Mouse (Mus musculus) megakaryocyte, adult 5-6 weeks (primary cell): ENCODE measurements around the gene Sptbn1. TPM values are rescaled to one million over a fixed set of nuclear protein-coding genes. Genes with fewer than 3 reads are reported as not detected.
"Not testable (repeated sequence)": the region's sequence is repeated elsewhere in the genome, so short reads cannot be mapped to it uniquely, and the experiment has no call there.

ENCODE experiments used
- ATAC-seq: 2 replicates; pipeline ENCODE4 v1.8.0; 2016; ENCODE audit warnings: mild to moderate bottlenecking, inconsistent platforms; ENCODE audit not compliant: poor library complexity, severe bottlenecking
- total RNA-seq, 2 experiments: library from RNA; stranded (forward) in 1 of 2; stranded (reverse) in 1 of 2; fragments of 153-499, 151-499 nt in 1 of 2; fragments of 221-1000, 200-1000 nt in 1 of 2; gene quantifications; 2 replicates each; pipeline versions ENCODE4 v1.2.3 to v1.2.4; 2015 to 2017

Gene Sptbn1
- total RNA-seq, 2 experiments from 2014 or later, result 85.0 to 119 TPM

- no peak for ATAC-seq
These were observed 10.9 kb downstream of the Sptbn1 start for GRCm38 (mm10) chr11:30257085-30257484.

DNA sequence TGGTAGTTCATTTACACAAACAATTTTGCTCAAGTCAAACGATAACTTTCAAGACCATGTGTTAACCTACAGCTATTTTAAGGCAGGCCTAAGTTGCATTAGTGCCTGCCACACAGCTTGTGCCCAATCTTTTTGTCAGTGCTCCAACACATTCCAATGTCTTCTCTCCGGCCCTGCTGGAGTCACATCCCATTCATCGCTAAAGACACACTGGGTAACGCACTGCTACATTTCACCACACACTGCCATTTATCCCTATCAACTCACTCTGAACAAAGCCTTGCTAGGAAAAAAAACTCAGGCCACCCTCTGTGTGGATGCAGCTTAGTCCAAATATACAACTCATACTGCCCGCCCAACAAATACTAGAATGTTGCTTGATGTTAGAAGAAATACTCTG lies 11.5 kb downstream of the Sptbn1 start:
- no peak for ATAC-seq

DNA sequence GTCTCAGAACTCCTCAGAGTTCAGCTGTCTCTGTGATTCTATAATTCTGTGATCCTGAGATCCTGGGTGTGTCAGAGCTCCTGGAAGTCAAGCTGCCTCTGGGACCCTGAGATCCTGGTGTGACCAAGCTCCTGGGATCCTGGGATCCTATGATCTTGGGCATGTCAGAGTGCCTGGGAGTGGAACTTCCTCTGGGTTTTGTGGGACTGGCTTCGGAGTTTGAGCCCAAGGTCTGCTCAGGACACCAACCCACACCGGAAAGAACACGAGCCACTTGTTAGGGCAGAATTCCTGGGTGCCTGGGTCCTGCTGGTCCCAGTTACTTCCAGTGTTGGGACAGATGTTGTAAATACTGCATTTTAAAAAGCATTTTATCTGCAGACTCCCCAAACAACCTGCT lies 12.8 kb downstream of the Sptbn1 start:
- ATAC-seq, result not testable (repeated sequence)

DNA sequence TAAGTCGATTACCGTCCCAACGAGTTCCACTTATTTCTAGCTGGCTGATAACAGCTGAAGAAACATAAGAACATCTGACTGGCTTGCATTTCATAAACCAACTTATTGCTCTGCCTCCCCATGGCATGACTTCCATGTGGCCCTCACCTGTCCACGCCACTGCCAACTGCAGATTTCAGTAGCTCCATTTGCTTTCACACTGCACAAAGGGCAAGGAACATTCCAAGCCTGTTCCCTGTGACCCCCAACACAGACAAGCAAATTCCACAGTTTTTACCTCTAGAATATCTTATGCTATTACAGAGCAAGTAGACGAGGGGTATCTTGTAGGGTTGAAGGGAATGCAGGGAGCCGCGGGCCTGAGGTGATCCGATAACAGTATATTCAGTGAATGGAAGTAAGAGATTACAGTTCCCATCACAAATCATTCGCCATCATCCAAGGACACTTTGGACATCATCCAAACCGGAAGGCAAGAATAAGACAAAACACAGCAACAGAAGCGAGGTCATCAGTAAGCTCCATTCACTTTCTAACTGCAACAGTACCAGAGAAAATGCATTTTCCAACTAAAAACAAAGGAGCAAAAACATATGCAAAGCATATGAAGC lies 16.6 kb downstream of the Sptbn1 start:
- no peak for ATAC-seq

GRCm38 (mm10) chr11:30249452-30250016 lies 18.4 kb downstream of the Sptbn1 start:
- ATAC-seq, result no peak

DNA sequence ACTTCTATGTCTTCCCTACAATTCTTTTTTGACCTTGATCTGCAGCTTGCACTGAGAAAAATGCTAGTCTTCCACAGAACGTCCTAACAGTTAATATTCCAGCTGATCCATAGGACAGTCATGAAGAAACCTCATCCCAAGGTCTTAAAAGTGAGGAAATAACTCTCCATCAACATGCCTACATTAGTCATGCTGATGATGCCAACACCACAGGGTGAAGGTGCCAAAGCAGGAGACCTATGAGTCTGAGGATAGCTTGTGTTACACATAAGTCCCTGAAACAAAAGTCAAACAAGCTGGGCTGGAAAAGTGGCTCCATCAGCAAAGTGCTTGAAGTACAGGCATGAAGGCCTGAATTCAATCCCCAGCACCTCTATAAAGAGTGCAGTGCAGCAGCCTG lies 20.9 kb downstream of the Sptbn1 start:
- no peak for ATAC-seq

DNA sequence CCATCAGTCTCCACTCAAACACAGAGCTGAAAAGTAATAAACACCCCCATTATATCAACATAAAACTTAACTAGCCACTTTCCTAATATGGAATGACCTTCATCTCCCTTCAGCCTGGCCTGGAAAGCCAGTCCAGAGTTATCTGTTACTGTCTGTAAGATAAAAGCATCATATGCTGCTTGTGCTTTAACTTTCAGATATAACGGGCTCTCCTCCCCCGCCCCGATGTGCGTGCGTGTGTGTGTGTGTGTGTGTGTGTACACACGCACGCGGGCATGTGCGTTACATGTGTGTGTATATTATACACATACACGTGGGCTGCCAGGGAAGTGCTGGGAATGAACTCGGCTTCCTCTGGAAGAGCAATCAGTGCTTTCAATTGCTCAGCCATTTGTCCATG lies 21.8 kb downstream of the Sptbn1 start:
- ATAC-seq, result no peak

GRCm38 (mm10) chr11:30244172-30244571 lies 23.8 kb downstream of the Sptbn1 start:
- ATAC-seq, result no peak

DNA sequence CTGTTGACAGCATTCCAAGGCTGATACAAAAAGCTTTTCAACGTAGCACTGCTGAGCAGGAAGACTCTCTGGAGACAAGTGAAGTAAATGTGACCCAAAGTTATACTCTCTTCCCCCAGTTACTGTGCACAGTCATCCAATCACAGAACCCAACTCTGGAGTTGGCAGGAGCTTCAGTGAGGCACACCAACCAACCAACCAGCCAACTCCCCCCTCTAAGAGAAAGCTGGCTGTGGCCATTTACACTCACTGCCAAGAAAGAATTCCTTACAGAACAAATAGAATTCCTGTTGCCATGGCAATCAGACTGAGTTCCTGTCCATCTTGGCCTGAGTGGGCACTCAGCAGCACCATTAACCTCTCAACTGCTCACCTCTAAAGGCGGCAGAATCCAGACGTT lies 24.4 kb downstream of the Sptbn1 start:
- no peak for ATAC-seq

GRCm38 (mm10) chr11:30240861-30241260 lies 27.1 kb downstream of the Sptbn1 start:
- ATAC-seq, result no peak

GRCm38 (mm10) chr11:30237960-30238359 lies 30.0 kb downstream of the Sptbn1 start:
- no peak for ATAC-seq

DNA sequence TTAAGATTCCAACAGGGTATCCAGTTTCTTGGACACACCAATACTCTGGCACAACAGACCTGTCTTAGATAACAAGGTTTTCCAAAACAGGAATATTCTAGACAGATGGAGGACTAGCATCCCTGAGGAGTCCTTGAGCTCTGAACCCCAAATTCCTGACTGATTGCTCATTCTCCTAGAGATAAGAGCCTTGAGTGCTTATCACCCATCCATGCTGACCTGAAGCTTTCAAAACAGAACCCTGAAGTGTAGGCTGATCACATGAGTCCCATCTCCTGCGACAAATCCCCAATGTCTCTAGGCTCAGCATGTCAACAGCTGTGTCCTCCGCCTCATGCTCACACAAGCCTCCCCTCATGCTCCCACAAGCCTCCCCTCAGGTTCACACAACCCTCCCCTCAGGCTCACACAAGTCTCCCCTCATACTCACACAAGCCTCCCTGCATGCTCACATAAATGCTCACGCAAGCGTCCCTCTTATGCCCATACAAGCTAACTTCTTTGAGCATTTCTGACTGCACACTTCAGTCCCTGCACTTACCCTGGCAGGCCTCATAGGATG lies 31.2 kb downstream of the Sptbn1 start:
- ATAC-seq, result no peak

DNA sequence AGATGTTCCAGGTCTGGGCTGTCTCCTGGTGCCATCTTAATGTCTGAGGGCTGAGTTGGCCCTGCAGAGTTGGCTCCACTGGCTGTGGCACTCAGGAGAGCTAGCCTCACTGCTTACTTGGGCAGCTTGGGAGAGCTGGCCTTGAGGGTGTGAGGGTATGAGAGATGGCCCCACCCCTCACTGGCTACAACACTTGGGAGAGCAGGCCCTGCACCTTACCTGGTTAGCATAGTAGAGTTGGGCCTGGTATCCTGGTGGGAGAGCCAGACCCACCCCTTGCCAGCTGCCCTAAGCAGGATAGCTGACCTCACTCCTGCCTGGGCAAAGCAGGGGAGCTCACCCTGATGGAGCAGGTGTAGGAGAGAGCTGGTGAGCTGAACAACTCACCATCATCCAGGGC lies 32.3 kb downstream of the Sptbn1 start:
- ATAC-seq, result no peak

DNA sequence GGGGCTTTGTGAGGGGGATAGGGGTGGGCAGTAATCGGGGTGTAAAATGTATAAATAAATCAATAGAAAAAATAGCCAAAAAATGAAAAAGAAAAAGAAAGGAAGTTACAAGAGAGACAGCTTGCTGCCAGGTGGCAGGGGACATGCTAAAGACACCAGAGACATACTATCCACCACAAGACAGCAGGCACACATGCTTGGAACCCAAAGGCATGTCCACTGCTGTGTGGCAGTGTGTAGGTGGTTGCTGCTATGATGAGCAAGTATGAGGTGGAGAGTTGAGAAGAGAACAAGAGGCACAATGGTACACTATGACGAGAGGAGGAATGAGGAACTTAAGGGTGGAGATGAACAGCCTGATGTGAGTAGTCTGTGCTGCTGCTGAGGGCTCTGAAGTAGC lies 32.8 kb downstream of the Sptbn1 start:
- ATAC-seq, result no peak

DNA sequence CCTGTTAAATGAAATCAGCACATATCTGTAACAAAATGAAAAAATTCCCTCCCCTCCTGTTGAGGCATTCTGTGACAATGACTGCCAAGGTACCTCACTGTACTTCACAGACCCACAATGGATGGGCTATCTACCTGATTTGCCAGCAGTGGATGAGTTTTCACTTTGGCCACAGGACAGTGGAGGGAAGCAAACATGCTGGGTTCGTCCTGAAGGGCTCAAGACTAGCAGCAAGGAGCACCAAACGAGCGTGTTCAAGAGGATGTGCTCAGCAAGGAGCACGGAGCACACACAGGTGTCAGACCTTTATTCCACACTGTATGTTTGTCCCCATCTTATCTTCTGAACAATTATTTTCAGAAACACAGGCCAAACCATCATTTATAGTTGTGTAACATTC lies 34.0 kb downstream of the Sptbn1 start:
- ATAC-seq, result no peak

DNA sequence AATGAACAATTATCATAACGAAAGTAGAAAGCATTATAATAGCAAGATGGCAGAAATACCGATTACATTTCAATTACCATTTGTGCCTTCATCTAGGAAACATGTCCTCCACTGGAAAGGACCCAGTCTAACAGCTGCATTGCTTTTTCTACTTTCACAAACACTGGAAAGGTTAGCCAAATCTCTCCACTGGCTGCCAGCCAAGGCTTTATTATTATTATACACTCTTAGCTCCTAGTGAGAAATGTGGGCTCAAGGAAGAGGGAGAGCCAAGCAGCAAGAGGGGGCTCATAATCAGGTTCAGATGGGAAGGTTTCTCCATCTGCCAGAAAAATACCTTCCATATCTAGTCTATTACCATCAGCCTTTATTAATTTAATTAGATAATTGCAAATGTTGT lies 35.9 kb downstream of the Sptbn1 start:
- ATAC-seq, result no peak

- ATAC-seq, result peak; percentile 45
These were observed 36.6 kb downstream of the Sptbn1 start for GRCm38 (mm10) chr11:30231336-30231735.

DNA sequence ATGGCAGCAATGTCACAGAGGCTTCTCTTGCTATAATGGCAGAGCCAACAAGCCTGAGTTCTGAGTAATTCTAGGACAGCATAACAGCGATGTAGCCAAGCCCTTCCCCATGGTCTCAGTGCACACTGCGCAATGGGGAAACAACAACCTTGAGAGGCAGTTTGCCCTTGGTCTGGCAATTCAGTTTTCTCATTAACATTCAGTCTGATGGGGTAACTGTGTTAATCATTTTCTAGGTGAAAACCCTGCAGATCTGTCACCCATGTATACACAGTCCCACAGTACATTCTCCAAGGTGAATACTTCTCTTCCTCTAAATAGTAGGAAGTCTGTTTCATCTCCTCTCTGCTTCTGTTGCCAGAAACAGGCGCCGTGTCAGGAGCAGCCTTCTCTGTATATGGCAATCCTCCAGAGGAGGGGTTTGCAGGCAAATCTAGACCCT lies 37.6 kb downstream of the Sptbn1 start:
- ATAC-seq, result no peak

GRCm38 (mm10) chr11:30226756-30227155 lies 41.2 kb downstream of the Sptbn1 start:
- no peak for ATAC-seq

GRCm38 (mm10) chr11:30224599-30224998 lies 43.4 kb downstream of the Sptbn1 start:
- peak; percentile 90 for ATAC-seq

- ATAC-seq, result peak; percentile 77
These were observed 45.3 kb downstream of the Sptbn1 start for GRCm38 (mm10) chr11:30222636-30223035.

- ATAC-seq, result no peak
These were observed 46.9 kb downstream of the Sptbn1 start for GRCm38 (mm10) chr11:30221043-30221442.

GRCm38 (mm10) chr11:30218386-30218785 lies 49.6 kb downstream of the Sptbn1 start:
- ATAC-seq, result no peak
